In the genomic region with DNA sequence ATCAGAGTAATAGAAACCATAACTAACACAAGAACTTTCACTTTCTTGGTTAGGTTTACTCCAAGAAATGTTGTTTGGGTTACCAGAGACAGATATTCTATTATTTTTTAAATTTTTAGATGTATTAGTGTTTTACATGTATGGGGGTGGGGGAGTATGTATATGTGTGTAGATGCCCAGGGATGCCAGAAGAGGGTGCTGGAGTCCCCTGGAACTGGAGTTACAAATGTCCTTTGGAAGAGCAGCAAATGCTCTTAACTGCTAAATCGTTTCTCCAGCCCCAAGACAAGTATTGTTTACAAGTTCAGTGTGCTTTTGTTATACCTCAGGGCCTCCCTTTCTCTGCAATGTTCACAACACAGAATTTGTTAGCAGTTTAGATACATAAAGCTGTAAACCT, we compare ENCODE assay signal across 10 mouse cellular contexts. TPM values are rescaled to one million over a fixed set of nuclear protein-coding genes. Genes with fewer than 3 reads are reported as not detected.
DNase-seq lines count a peak whose midpoint lies in the region; ATAC-seq lines count a peak whose summit lies in the region.
"Had no signal": no experiment of that assay in that cellular context is flagged by ENCODE, and none has a peak within 500 bp of the region (broad histone marks: within the 10 kb centered on the region; RNA-seq: fewer than 3 reads in every experiment).

No protein-coding gene starts in this region.

- no peak overlapping the region for H3K9ac ChIP-seq in hindbrain, embryonic 14.5 days
- H3K9ac ChIP-seq in forebrain, embryonic 11.5 days (ENCODE audit: low read length): no peak overlapping the region

- whole genome bisulfite sequencing in hindbrain, embryonic 14.5 days: 19% methylated on average over 1 of the region's 1 CpGs
- 12% methylated on average over 1 of the region's 1 CpGs for WGBS in forebrain, embryonic 11.5 days

- H3K9me3 ChIP-seq in hindbrain, embryonic 14.5 days (ENCODE audit: control insufficient read depth, low read length): no peaks in the 10 kb centered on the region
- no peaks in the 10 kb centered on the region for H3K9me3 ChIP-seq in forebrain, embryonic 11.5 days (ENCODE audit: control insufficient read depth, low read length)

- no peak overlapping the region for H3K4me3 ChIP-seq in hindbrain, embryonic 14.5 days (replicated peaks; ENCODE audit: low read length)
- H3K4me3 ChIP-seq in forebrain, embryonic 11.5 days (ENCODE audit: low read depth, low read length): no peak overlapping the region

- H3K27ac ChIP-seq in hindbrain, embryonic 14.5 days: no peak overlapping the region
- no peak overlapping the region for H3K27ac ChIP-seq in forebrain, embryonic 11.5 days (ENCODE audit: low read depth, low read length)

- peak; percentile 41 for DNase-seq in CD4-positive, CD25-positive, alpha-beta regulatory T cell, adult 2 months (ENCODE audit: low read depth, low spot score)
- peak; percentile 15 to 26 for DNase-seq in layer of hippocampus, postnatal 10 days (ENCODE audit: low spot score in 2 of 2)
- DNase-seq in layer of hippocampus, adult 8-10 months (ENCODE audit: low spot score in 2 of 2): no peak
- peak; percentile 44 for DNase-seq in MEL-GATA-1-ER (ENCODE audit: extremely low read depth, low read depth)
- peak; percentile 5 for DNase-seq in forelimb bud, embryonic 11.5 days (ENCODE audit: low read depth, low spot score)
- DNase-seq in hindbrain, embryonic 14.5 days (ENCODE audit: low spot score): no peak
- DNase-seq in forebrain, embryonic 11.5 days (ENCODE audit: low spot score): no peak
- DNase-seq: B cell, adult 2 months; cerebellum, adult 9-11 months had no signal

- peaks cover 5% of the 10 kb centered on the region for H3K27me3 ChIP-seq in hindbrain, embryonic 14.5 days (ENCODE audit: control insufficient read depth, insufficient read depth, low read length)
- H3K27me3 ChIP-seq in forebrain, embryonic 11.5 days (ENCODE audit: control insufficient read depth, insufficient read depth, low read length): no peaks in the 10 kb centered on the region

- no peak overlapping the region for H3K4me2 ChIP-seq in hindbrain, embryonic 14.5 days (replicated peaks)
- H3K4me2 ChIP-seq in forebrain, embryonic 11.5 days (ENCODE audit: low read depth, low read length, severe bottlenecking): no peak overlapping the region

- no peaks in the 10 kb centered on the region; the same call in 1 of the 2 replicates for H3K4me1 ChIP-seq in hindbrain, embryonic 14.5 days (replicated peaks; ENCODE audit: control insufficient read depth, insufficient read depth, low read length)
- H3K4me1 ChIP-seq in forebrain, embryonic 11.5 days (replicated peaks; ENCODE audit: control insufficient read depth, insufficient read depth, low read length): no peaks in the 10 kb centered on the region

- no peaks in the 10 kb centered on the region for H3K36me3 ChIP-seq in hindbrain, embryonic 14.5 days (replicated peaks; ENCODE audit: control insufficient read depth, insufficient read depth)
- no peaks in the 10 kb centered on the region for H3K36me3 ChIP-seq in forebrain, embryonic 11.5 days (ENCODE audit: control insufficient read depth, insufficient read depth, low read length)

- no peak for ATAC-seq in CD4-positive, CD25-positive, alpha-beta regulatory T cell, adult 4 months
- no peak for ATAC-seq in hindbrain, embryonic 14.5 days (ENCODE audit: low FRiP score)
- ATAC-seq in forebrain, embryonic 11.5 days (replicated peaks; ENCODE audit: low FRiP score): no peak

RNA-seq across cellular contexts. Expression of a gene that starts 4.8 kb away (rescaled TPM):
- polyA plus RNA-seq in CD4-positive, CD25-positive, alpha-beta regulatory T cell, adult 4 months (2017; shearing (Covaris generic)): 10 to 100 TPM; 39.1 to 46.2 TPM
- total RNA-seq in layer of hippocampus, postnatal 10 days (2021): 100 to 1,000 TPM; 175 to 190 TPM
- 100 to 1,000 TPM; 151 to 160 (median 159) TPM for total RNA-seq in layer of hippocampus, adult 8-10 months (2022)
- polyA plus RNA-seq in hindbrain, embryonic 14.5 days (2014; fragmentation: Nextera tagmentation; extraction: Ambion mirVana): 34.6 and 38.4 TPM in 2 replicates
- 69.7 and 69.9 TPM in 2 replicates for polyA plus RNA-seq in forebrain, embryonic 11.5 days (2014; fragmentation: Nextera tagmentation; extraction: Ambion mirVana)

RNA-seq across cellular contexts. Expression of a gene that starts 38.5 kb away (rescaled TPM):
- polyA plus RNA-seq in CD4-positive, CD25-positive, alpha-beta regulatory T cell, adult 4 months (2017; shearing (Covaris generic)): 10 to 100 TPM; 35.6 to 36.8 TPM
- total RNA-seq in layer of hippocampus, postnatal 10 days (2021): 1 to 10 TPM; 6.8 to 8.2 TPM
- total RNA-seq in layer of hippocampus, adult 8-10 months (2022): 10 to 100 TPM in 2 of 4 experiments, 1 to 10 TPM in 2; 5.9 to 11.1 (median 9.3) TPM
- 6.9 and 7.0 TPM in 2 replicates for polyA plus RNA-seq in hindbrain, embryonic 14.5 days (2014; fragmentation: Nextera tagmentation; extraction: Ambion mirVana)
- polyA plus RNA-seq in forebrain, embryonic 11.5 days (2014; fragmentation: Nextera tagmentation; extraction: Ambion mirVana): 13.1 and 15.2 TPM in 2 replicates

RNA-seq across cellular contexts. Expression of a gene that starts 57.3 kb away (rescaled TPM):
- under 1 TPM; 0.26 to 0.49 TPM for polyA plus RNA-seq in CD4-positive, CD25-positive, alpha-beta regulatory T cell, adult 4 months (2017; shearing (Covaris generic))
- under 1 TPM; 0.13 to 0.48 TPM for total RNA-seq in layer of hippocampus, postnatal 10 days (2021)
- total RNA-seq in layer of hippocampus, adult 8-10 months (2022): under 1 TPM; 0.63 to 0.75 (median 0.70) TPM
- polyA plus RNA-seq in hindbrain, embryonic 14.5 days (2014; fragmentation: Nextera tagmentation; extraction: Ambion mirVana): 0.82 and 1.6 TPM in 2 replicates
- 8.4 and 9.4 TPM in 2 replicates for polyA plus RNA-seq in forebrain, embryonic 11.5 days (2014; fragmentation: Nextera tagmentation; extraction: Ambion mirVana)

Comparison
In these comparisons a context has a peak if more than half of its experiments do, and no peak if none do; other contexts are left out.
1. DNase-seq: peak in CD4-positive, CD25-positive, alpha-beta regulatory T cell, adult 2 months (single experiment), layer of hippocampus, postnatal 10 days (2 of 2), MEL-GATA-1-ER (single experiment) and forelimb bud, embryonic 11.5 days (single experiment); none in layer of hippocampus, adult 8-10 months (0 of 2), hindbrain, embryonic 14.5 days (single experiment) and forebrain, embryonic 11.5 days (single experiment).